Mouse (Mus musculus): ENCODE results near the gene Trmt1. TPM values are rescaled to one million over a fixed set of nuclear protein-coding genes. Genes with fewer than 3 reads are reported as not detected.
A peak's percentile ranks its signal among the peaks of the same experiment; 100 is the strongest.

Gene Trmt1
- 10 to 100 TPM; 66.3 to 79.0 TPM for total RNA-seq (2021)
- long read RNA-seq, experiment 1, transcript Trmt1-203 (17 exons, 2,138 nt), result minor isoform, 5 of 38 reads
- long read RNA-seq, experiment 1, transcript Trmt1-201 (17 exons, 2,567 nt), result major isoform, 8 of 38 reads
- long read RNA-seq, experiment 1, partial matches to known transcripts, result 2 of 38 reads
- long read RNA-seq, experiment 1, other reads (novel, unspliced or antisense), result 19 of 38 reads
- long read RNA-seq, experiment 2, transcript Trmt1-201 (17 exons, 2,567 nt), result major isoform, 21 of 59 reads
- long read RNA-seq, experiment 2, transcript Trmt1-203 (17 exons, 2,138 nt), result minor isoform, 15 of 59 reads
- long read RNA-seq, experiment 2, partial matches to known transcripts, result 3 of 59 reads
- long read RNA-seq, experiment 2, other reads (novel, unspliced or antisense), result 18 of 59 reads

DNA sequence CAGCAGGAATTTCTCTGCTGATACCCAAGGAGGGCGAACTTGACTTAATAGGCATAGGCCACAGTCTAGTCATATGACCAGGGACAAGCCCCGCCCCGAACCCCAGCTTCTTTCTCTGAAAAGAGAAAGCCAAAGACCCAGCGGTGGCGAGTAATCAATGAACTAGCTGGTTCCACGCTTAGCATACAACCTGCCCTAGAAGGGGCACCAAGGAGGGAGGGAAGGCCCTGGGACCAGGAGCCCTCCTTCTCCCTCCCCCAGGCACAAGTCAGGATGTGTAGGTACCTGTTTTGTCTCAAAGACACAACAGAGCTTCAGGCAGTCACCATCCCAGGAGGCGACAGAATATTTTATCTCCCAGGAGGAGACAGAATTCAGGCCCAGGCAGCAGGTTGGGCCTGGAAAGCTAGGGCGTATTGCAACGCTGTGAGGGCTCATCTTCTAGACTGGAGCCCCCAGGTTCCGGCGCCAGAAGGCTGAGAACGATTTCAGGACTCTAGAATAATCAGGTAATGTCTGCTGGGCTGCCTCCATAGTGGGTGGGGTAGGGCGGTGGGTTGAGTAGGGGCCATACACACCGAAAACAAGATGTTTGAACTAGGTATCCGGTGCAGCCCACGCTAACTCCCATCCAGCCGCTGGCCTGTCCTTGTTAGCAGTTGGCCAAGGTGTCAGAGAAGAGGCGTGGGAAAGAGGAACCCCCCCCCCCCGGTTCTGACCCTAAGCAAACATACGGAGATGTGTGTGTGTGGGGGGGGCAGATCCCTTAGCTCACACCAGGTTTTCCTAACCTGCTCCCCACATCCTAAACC lies at the start of gene Trmt1:
Trmt1 (plus strand) TSS at position 117 of the 812 bp plus-strand sequence.
- DNase-seq (ENCODE audit: low spot score in 2 of 2), result peak in 1 of 2 experiments; percentile 35

DNA sequence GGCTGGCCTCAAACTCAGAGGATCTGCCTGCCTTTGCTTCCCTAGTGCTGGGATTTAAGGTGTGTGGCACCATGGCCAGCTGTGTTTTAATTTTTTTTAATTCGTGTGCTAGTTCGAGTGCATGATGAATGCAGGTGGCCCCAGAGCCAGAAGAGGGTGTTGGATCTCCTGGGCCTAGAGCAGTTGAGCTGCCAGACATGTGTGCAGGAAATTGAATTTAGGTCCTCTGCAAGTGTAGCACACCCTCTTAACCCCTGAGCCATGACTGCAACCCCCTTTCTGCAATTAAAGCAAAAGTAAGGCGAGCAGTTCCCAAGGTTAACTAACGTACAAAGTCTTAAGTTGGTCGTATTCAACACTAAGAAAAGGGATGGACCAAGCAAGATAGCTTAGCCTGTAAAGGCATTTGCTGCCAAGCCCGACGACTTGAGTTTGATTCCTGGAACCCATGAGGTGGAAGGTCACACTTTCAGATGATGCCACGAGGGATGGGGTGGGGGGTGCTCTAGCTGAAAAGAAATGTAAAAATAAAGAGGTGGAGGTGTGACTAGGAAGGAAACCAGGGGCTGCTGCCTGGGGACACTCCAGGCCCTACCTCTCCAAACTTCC lies 48.1 kb upstream of the Trmt1 start:
- DNase-seq (ENCODE audit: low spot score in 2 of 2), result no peak

DNA sequence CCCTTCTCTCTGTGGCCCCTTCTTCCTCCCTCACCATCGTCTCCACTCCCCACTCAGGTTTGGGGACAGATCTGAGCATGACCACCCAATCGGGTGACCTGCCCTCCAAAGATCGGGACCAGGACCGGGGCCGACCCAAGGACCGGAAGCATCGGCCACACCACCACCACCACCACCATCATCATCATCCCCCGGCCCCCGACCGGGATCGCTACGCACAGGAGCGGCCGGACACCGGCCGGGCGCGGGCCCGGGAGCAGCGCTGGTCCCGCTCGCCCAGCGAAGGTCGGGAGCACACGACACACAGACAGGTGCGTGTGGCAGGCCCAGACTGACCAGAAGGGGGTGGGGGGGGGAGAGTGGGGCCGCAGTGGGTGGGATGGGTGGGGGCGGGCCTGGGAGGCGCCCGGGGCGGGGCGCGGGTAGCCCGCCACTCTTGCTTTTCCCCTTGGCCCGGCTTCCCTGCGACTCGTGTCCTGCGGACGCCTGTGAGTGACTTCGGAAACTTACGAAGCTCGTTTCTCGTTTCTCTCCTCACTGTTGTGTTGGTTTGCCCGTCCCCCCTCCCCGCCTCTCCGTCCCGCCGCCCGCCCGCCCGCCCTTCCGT lies 47.4 kb upstream of the Trmt1 start:
- DNase-seq (ENCODE audit: low spot score in 2 of 2), result peak in 1 of 2 experiments; percentile 47

DNA sequence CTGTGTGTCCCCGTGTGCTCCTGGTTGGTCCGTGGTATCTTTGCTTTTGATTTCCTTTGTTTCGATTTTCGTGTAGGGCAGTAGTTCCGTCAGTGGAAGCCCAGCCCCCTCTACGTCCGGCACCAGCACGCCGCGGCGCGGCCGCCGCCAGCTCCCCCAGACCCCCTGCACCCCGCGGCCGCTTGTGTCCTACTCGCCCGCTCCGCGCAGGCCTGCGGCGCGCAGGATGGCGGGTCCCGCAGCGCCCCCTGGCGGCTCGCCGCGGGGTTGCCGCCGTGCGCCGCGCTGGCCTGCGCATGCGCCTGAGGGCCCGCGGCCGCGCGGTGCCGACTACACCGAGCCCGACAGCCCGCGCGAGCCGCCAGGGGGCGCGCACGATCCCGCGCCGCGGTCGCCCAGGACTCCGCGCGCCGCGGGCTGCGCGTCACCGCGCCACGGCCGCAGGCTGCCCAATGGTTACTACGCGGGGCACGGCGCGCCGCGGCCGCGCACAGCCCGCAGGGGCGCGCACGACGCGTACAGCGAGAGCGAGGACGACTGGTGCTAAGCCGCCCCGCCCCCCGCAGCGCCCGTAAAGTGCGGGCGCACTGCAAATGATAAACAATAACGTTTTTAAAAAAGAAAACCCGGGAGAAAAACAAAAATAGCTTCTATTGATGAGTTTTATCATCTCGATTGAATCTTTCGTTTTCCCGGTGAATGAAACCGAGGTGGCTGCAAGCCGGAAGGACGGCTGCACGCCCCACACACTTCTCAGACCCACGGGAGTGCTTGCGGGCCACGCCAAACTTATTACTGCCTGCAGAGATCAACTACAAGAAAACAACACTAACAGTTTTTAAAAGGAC lies 46.7 kb upstream of the Trmt1 start:
- DNase-seq (ENCODE audit: low spot score in 2 of 2), result peak; percentile 97 to 99

DNA sequence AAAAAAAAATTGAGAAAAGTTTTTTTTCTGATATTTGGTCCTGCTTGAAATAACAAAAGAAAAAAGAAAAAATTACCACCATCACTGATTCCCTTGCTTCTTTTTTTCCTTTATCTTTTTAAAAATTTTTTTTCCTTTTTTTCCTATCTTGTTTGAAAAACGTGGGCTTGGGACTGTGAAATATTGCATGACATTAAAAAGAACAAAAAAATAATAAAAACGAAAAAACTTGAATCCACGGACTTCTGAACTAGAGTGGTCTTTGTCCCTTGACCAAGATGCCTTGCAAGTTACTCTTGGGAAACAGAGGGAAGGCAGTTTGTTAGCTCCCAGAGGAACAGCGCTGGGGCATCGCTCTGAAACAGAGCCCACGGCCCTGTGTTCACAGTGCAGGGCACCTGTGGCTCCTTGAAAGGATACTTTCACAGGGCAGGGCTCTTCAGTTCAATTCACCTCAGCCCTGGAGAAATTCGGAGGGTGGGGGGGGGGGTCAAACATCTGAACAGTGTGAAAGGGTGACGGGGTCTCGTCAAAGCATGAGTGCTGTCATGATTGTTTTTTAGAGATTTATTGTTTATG lies 46.0 kb upstream of the Trmt1 start:
- no peak for DNase-seq (ENCODE audit: low spot score in 2 of 2)

DNA sequence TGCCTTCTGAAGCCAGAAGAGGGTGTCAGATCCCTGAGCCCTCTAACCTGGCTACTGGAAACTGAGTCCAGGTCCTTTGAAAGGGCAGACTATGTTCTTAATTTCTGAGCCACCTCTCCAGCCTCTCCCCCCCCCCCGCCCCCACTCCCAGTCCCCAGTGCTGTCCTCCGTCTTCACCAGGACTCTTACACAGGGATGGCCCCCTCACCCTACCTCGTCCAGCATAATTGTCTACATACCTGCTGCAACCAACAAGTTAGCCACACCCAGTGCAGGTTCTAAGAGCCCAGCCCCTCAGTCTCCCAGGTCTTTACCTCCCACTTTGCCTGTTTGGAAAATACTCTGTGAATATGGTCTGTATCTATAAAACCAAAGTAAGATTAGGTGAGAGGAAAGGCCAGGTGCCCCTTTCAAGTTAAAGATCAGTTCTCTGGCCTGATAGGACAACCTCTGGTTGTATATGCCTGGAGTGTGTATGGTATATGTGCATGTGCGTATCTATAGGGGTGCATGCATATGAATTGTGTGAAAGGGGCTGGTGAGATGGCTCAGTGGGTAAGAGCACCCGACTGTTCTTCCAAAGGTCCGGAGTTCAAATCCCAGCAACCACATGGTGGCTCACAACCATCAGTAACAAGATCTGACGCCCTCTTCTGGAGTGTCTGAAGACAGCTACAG lies 45.4 kb upstream of the Trmt1 start:
- no peak for DNase-seq (ENCODE audit: low spot score in 2 of 2)

DNA sequence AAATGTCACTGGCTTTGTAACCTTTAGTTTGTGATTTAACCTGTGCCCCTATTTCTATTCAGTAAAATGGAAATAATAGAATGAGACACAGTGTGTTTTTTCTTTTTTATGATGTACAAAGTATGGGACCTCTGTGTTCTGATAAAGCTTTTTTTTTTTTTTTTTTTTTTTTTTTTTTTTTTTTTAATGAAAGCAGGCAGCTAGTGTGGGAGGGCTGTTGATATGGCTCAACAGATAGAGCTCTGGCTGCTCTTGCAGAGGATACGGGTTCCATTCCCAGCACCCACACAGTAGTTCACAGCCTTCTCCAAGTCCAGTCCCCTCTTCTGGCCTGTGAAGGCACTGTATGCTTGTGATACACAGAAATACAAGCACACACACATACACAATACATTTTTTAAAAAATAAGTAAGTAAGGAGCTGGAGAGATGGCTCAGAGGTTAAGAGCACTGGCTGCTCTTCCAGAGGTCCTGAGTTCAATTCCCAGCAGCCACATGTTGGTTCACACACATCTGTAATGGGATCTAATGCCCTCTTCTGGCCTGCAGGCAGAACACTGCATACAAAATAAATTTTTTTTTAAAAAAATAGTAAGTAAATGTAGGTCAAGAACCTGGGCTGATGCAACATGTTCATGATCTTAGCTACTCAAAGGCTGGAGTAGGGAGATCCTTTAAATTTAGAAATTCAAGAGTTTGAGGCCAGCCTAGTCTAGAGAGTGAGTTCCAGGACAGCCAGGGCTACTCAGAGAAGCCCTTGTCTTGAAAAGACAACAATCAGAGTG lies 44.3 kb upstream of the Trmt1 start:
- DNase-seq (ENCODE audit: low spot score in 2 of 2), result no peak

DNA sequence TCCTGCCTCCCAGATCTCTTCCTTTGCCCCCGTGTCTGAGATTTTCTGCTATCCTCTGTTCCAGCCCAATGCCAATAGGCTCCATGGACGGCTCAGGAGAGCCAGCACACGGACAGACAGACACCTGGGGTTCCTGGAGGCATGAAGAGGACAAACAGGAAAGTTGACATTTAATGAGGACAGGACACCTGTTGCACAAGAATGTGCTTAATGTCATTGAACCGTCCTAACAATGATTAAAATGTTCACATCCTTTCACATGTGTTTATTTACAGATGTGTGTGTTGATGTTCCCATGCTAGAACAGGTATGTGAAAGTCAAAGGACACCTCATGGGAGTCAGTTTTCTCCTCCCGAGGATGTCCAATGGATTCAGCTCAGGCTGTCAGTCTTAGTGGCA lies 43.1 kb upstream of the Trmt1 start:
- DNase-seq (ENCODE audit: low spot score in 2 of 2), result no peak

DNA sequence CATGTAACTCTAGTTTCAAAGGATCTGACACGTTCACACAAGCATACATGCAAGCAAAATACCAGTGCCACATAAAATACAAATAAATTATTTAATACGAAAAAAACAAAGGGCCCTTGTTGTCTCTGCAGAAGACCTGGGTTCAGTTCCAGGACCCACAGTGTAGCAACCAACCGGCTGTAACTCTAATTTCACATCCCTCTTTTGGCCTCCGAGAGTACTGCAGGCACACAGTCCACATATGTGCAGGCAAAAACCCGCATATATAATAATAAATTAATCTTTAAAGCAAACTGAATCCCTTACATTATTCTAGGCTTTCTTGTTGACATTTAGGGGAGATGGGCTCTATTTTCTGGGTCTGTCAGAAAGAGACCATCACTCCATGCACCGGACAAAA lies 39.3 kb upstream of the Trmt1 start:
- no peak for DNase-seq (ENCODE audit: low spot score in 2 of 2)

DNA sequence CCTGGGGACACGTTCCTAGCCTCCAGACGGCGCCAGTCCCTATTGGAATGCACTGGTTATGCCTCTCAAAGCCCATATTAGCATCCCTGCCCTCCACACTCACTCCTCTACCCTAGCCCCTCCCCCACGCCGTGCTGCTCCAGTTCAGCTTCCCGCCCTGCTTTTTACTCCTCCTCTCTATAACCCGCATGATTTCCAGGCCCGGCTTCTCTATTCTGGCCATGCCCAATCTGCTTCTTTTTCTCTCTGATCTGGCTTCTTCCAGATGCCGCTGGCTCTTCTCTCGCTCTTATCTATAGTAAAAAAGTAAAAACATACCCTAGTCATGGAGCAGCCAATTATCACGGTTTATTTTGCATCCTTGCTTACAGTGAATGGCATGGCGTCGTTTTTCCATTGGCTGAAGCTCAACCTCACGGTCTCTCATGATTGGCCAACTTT lies 38.6 kb upstream of the Trmt1 start:
- DNase-seq (ENCODE audit: low spot score in 2 of 2), result no peak

DNA sequence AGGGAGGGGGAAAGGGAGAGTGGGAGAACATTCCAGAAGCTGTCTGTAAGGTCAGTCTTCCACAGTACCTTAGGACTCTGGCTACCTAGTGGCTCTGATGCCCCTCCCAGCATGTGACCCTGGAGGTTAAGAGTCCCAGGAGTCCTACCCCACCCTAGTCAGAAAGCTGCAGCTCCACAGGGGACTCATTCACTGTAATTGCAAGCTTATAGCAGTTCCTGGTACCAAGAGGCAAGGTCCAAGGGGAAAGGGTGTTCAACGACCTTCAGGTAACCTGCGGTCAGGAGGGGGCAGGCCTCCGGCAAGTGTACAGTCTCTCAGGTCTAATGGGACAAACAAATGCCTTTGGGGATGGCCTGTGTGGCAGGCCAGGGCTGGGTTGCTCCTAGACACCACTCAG lies 35.9 kb upstream of the Trmt1 start:
- no peak for DNase-seq (ENCODE audit: low spot score in 2 of 2)

DNA sequence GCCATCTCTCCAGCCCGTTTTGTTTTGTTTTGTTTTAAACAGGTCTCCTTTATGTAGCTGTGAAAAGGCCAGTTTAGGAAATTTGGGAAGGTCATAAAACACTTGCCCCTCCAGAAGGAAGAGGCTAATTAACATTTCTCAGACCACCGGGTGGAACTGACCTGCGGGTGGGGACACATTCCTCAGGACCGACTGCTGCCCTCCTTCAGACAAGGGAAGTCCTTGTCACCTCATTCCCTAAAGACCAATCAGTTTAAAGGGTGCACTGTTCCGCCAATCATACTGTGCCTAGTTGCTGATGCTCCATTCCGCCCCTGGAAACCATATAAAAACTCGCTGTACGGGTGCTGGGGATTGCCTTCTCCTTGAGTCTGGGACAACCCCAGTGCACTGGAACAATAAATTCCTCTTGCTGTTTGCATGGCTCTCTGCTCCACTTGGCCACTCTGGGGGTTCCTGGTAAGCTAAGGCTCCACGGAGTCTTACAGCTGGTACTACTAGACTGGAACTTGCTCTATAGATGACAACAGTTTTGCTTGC lies 32.9 kb upstream of the Trmt1 start:
- no peak for DNase-seq (ENCODE audit: low spot score in 2 of 2)

DNA sequence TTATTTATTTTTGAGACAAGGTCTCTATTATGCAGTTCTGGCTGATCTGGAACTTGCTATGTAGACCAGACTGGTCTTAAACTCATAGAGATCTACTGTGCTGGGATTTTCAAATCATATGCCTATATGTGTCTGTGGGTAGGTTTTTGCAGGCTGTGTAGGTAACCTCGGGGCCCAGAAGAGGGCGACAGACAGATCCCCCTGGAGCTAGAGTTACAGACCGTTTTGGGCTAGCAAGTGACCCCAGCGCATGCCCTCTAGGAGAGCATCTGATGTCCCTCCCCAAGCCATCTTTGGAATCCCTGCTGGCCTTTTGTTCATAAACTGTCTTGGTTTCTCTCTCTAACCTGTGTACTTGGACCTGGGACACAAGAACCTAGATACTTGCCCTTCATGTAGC lies 31.5 kb upstream of the Trmt1 start:
- no peak for DNase-seq (ENCODE audit: low spot score in 2 of 2)

DNA sequence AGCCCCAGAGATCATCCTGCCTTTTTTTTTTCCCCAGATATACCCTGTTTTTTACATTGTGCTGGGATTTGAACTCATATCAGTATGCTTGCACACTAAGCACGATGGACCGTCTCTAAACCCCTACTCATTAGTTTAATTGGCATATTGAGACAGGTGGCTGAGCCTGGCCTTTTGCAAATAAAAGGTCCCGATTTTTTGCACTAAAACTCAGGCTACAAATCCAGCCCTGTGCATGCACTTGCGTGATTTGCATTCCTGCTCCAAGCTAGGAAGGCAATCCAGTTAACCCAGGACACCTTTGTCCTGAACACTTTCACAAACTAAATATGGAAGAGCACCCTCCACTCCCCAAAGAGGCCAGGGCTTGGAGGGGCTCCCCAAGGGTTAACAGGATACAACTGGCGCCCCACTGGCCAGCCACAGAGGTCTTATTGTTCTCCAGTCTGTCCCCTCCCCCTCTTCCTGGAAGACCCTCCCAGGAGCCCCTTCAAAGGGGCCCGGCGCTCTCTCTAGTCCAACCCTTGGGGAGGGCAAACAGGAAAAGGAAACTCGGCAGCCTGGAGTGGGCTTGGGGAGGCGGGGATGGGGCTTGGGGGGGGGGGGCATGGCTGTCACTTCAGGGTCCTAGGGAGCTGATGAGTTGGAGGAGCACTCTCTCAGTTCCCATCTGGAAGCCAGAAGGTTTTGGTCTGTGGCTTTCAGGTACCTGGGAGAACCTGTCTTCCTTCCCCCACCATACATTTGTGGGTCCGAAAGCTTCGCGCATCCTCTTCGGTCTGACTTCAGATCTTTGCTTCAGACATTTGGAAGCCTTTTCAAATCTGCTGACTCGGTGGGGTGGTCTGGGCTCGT lies 30.5 kb upstream of the Trmt1 start:
- DNase-seq (ENCODE audit: low spot score in 2 of 2), result no peak

DNA sequence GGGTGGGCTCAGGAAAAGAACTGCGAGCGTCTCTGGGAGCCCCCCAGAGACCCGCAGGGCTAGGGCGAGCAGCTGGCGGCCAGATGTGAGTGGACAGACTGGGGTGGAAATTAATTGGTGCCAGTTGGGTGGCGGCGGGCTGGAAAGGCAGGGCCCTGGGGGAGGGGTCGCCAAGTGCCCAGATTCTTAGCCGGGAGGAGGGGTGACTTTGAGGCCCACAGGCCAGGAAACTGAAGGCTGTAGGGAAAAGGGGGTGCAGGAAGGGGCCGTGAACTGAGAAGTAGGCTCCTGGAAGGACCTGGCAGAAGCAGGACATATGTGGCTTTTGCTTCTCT lies 29.9 kb upstream of the Trmt1 start:
- DNase-seq (ENCODE audit: low spot score in 2 of 2), result no peak

DNA sequence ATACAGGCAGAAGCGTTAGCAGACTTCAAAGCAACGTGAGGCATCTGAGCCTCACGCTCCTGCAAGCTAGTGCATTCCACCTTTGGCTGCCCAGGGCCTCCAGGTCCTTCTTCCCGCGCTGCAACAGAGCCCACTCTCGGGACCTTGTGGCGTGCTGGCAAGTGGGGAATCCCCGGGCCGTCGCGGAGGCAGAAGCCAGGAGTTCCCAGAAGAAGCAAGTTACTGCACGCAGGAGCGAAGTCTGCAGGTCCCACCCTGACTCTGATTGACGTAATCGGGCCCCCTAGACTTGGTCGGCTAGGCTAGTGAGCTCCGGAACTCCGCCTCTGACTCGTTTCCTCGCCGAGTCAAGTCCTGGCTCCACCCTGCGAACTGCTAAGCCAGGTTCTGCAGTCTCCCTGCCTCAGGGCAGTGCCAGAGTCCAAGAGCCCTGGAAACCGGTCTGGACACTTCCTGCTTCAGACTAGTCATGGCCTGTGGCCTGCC lies 29.4 kb upstream of the Trmt1 start:
- DNase-seq (ENCODE audit: low spot score in 2 of 2), result peak; percentile 43 to 48

DNA sequence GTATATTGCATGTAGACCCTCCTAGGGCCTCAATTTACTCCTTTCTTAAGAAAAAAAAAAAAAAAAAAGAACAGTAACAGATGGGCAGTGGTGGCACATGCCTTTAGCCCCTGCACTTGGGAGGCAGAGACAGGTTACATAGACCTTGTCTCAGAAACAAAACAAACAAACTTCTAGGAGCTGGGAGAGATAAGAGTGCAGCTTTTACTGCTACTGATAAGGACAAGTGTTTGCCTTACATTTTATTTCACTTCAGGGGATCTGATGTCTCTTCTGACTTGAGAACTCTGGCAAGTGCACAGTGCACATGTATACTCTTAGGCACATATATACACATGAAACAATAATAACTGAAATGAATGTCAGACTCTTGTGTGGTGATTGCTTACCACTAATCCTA lies 28.9 kb upstream of the Trmt1 start:
- DNase-seq (ENCODE audit: low spot score in 2 of 2), result no peak

DNA sequence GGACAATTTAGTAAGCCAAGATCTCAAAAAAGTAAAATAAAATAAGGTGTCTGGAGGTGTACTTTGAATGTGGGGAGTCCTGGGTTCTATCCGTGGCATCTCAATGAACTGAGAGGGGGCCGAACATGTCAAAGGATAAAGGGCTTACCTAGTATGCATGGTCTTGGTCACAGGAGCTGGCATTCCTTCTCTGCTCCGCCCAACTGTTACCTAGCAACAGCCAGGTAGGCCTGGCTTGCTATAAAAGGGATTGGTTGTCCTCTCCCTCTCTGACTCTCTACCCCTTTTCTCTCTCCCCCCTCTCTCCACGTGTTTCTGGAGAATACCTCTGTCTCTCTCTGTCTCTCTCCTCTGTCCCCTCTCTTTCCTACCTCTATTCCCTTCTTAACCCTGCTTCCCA lies 28.4 kb upstream of the Trmt1 start:
- DNase-seq (ENCODE audit: low spot score in 2 of 2), result no peak

Data from adrenal gland, adult 18-20 months (tissue).